In the genomic region with DNA sequence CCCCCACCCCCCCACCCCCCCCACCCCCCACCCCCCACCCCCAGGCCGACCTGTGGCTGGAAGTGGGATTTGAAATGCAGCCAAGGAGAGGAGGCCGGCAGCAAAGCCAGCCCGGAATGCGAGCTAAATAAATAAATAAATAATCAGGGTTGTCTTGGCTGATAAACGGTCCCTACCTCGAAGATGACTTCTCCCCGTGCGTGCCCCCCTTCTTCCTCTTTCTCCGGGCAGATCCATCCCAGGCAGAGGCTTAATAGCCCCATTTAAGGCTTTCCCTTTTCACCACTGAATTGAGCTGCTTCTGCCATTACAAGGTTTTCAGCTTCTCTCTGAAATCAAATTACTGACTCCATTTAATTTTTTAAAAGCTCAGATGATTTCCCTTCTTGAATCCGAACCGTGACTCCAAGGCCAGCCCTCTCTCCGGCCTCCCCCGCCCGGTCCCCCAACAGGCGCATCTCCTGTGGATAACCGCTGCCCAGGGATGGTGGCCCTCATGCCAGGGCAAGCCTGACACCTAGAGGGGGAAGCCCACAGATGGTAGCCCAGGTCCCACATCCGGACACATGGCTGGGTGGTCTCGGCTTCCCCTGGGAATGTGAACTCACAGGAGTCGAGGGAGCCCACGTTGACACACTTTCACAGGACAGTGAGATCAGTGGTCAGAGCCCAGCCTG, we compare ENCODE assay signal across 10 mouse cellular contexts. TPM values are rescaled to one million over a fixed set of nuclear protein-coding genes. Genes with fewer than 3 reads are reported as not detected.
DNase-seq lines count a peak whose midpoint lies in the region; ATAC-seq lines count a peak whose summit lies in the region.
"Had no signal": no experiment of that assay in that cellular context is flagged by ENCODE, and none has a peak within 500 bp of the region (broad histone marks: within the 10 kb centered on the region; RNA-seq: fewer than 3 reads in every experiment).

No protein-coding gene starts in this region.

- 38% methylated on average over 20 of the region's 20 CpGs for WGBS in neural tube, embryonic 12.5 days
- WGBS in hindbrain, embryonic 16.5 days = 39% methylated on average over 20 of the region's 20 CpGs
- WGBS in stomach, embryonic 15.5 days = 39% methylated on average over 20 of the region's 20 CpGs

- no peak; the same call in 1 of the 2 replicates for ATAC-seq in neural tube, embryonic 12.5 days (ENCODE audit: low FRiP score, low read depth)
- peak; percentile 66; the same call in 1 of the 2 replicates for ATAC-seq in hindbrain, embryonic 16.5 days
- no peak for ATAC-seq in stomach, embryonic 15.5 days (ENCODE audit: insufficient read depth, low FRiP score, low read depth)
- no peak for ATAC-seq in inflammation-experienced regulatory T-cells, adult 6 months

- no peaks in the 10 kb centered on the region for H3K36me3 ChIP-seq in neural tube, embryonic 12.5 days
- H3K36me3 ChIP-seq in hindbrain, embryonic 16.5 days (ENCODE audit: control insufficient read depth, insufficient read depth, low read length) = no peaks in the 10 kb centered on the region
- no peaks in the 10 kb centered on the region for H3K36me3 ChIP-seq in stomach, embryonic 15.5 days

- DNase-seq in heart, adult 11 months = peak; percentile 91
- DNase-seq in heart, adult 8-10 months (ENCODE audit: low spot score) = no peak
- DNase-seq in neural tube, embryonic 10.5 days (ENCODE audit: extremely low spot score, low spot score) = no peak
- DNase-seq in thymus, postnatal 36 days = no peak

- no peak overlapping the region for H3K4me3 ChIP-seq in neural tube, embryonic 12.5 days
- no peak overlapping the region for H3K4me3 ChIP-seq in hindbrain, embryonic 16.5 days (ENCODE audit: low read length)
- H3K4me3 ChIP-seq in stomach, embryonic 15.5 days (replicated peaks) = no peak overlapping the region

- peak overlapping the region; percentile 23; the same call in 1 of the 2 replicates for H3K4me2 ChIP-seq in neural tube, embryonic 12.5 days (replicated peaks)
- no peak overlapping the region for H3K4me2 ChIP-seq in hindbrain, embryonic 16.5 days (ENCODE audit: low read length)
- H3K4me2 ChIP-seq in stomach, embryonic 15.5 days = no peak overlapping the region
- H3K4me2 ChIP-seq: liver, embryonic 11.5 days had no signal

- no peaks in the 10 kb centered on the region for H3K9me3 ChIP-seq in neural tube, embryonic 12.5 days
- no peaks in the 10 kb centered on the region for H3K9me3 ChIP-seq in hindbrain, embryonic 16.5 days (ENCODE audit: control insufficient read depth, low read length)
- no peaks in the 10 kb centered on the region for H3K9me3 ChIP-seq in stomach, embryonic 15.5 days

- peaks cover 29% of the 10 kb centered on the region for H3K4me1 ChIP-seq in neural tube, embryonic 12.5 days
- peaks cover 10% of the 10 kb centered on the region; the same call in 1 of the 2 replicates for H3K4me1 ChIP-seq in hindbrain, embryonic 16.5 days (ENCODE audit: control insufficient read depth, insufficient read depth, low read depth, low read length)
- H3K4me1 ChIP-seq in stomach, embryonic 15.5 days = peaks cover 29% of the 10 kb centered on the region

- H3K27me3 ChIP-seq in neural tube, embryonic 12.5 days (replicated peaks) = no peaks in the 10 kb centered on the region
- H3K27me3 ChIP-seq in hindbrain, embryonic 16.5 days (replicated peaks; ENCODE audit: control insufficient read depth, insufficient read depth, low read length) = 0 out of 2 replicates have a peak, but pooled peaks cover 2% of the 10 kb centered on the region
- no peaks in the 10 kb centered on the region for H3K27me3 ChIP-seq in stomach, embryonic 15.5 days (replicated peaks)

- H3K27ac ChIP-seq in neural tube, embryonic 12.5 days = no peak overlapping the region
- H3K27ac ChIP-seq in hindbrain, embryonic 16.5 days (ENCODE audit: low read depth, low read length) = no peak overlapping the region
- H3K27ac ChIP-seq in stomach, embryonic 15.5 days = 0 out of 2 replicates have a peak overlapping the region, but pooled peaks have one; percentile 3

- H3K9ac ChIP-seq in neural tube, embryonic 12.5 days = no peak overlapping the region
- H3K9ac ChIP-seq in hindbrain, embryonic 16.5 days (ENCODE audit: low read depth, low read length) = no peak overlapping the region
- no peak overlapping the region for H3K9ac ChIP-seq in stomach, embryonic 15.5 days

RNA-seq across cellular contexts. Expression of gene Gm572, which starts 34.0 kb away (rescaled TPM):
- total RNA-seq in heart, adult 8-10 months (2022) = 1 to 10 TPM; 5.2 to 8.4 (median 6.7) TPM
- not detected in 2 replicates for polyA plus RNA-seq in neural tube, embryonic 12.5 days (2016; fragmentation: Nextera tagmentation; extraction: Ambion mirVana)
- not detected in 2 replicates for polyA plus RNA-seq in hindbrain, embryonic 16.5 days (2015; fragmentation: Nextera tagmentation; extraction: Ambion mirVana)
- 0.09 TPM in 2 replicates for polyA plus RNA-seq in stomach, embryonic 15.5 days (2015; fragmentation: Nextera tagmentation; extraction: Ambion mirVana)
- not detected for polyA plus RNA-seq in inflammation-experienced regulatory T-cells, adult 6 months (2017; shearing (Covaris generic))
- total RNA-seq: CH12.LX had no signal
- polyA plus RNA-seq: liver, embryonic 11.5 days had no signal

RNA-seq across cellular contexts. Expression of gene Tardbp, which starts 50.3 kb away (rescaled TPM):
- total RNA-seq in heart, adult 8-10 months (2022) = 100 to 1,000 TPM; 108 to 133 (median 124) TPM
- polyA plus RNA-seq in neural tube, embryonic 12.5 days (2016; fragmentation: Nextera tagmentation; extraction: Ambion mirVana) = 323 and 327 TPM in 2 replicates
- 157 and 162 TPM in 2 replicates for polyA plus RNA-seq in hindbrain, embryonic 16.5 days (2015; fragmentation: Nextera tagmentation; extraction: Ambion mirVana)
- 306 and 317 TPM in 2 replicates for polyA plus RNA-seq in stomach, embryonic 15.5 days (2015; fragmentation: Nextera tagmentation; extraction: Ambion mirVana)
- polyA plus RNA-seq in inflammation-experienced regulatory T-cells, adult 6 months (2017; shearing (Covaris generic)) = 100 to 1,000 TPM; 149 to 182 (median 164) TPM
